Mouse (Mus musculus) heart, postnatal 0 days (tissue): ENCODE data around the gene Thyn1.

Experiments
- CTCF ChIP-seq: IDR thresholded peaks from 2 replicates; pipeline ENCODE4 v1.5.1; 2016; ENCODE audit warnings: antibody characterized with exemption, control low read depth, low read depth
- EP300 ChIP-seq: IDR thresholded peaks from 2 replicates; pipeline ENCODE4 v1.6.1; 2016; ENCODE audit warnings: antibody characterized with exemption, low read depth

GRCm38 (mm10) chr9:26990181-26990580, 9.3 kb upstream of the Thyn1 start:
- TF ChIP-seq CTCF (no peak), EP300 (no peak)
